Mouse (Mus musculus) neural tube, embryonic 15.5 days (tissue): ENCODE measurements around the gene Dapk2. TPM values are rescaled to one million over a fixed set of nuclear protein-coding genes. Genes with fewer than 3 reads are reported as not detected.

ENCODE experiments used
- ATAC-seq: fragments of 200-750 bp; cut with Nextera tagmentation; 2 replicates; pipeline ENCODE4 v1.8.0; 2017; ENCODE audit warnings: mild to moderate bottlenecking, moderate TSS enrichment, moderate library complexity; ENCODE audit not compliant: low FRiP score
- H3K27ac ChIP-seq: fragments of 300-500 bp; sonication (generic); replicated peaks from 2 replicates; pipeline ENCODE4 v1.5.1; 2015; ENCODE audit warnings: mild to moderate bottlenecking, inconsistent platforms
- H3K27me3 ChIP-seq: fragments of 300-500 bp; sonication (generic); replicated peaks from 2 replicates; pipeline ENCODE4 v1.6.1; 2015; ENCODE audit warnings: inconsistent platforms
- H3K36me3 ChIP-seq: fragments of 300-500 bp; sonication (generic); 2 replicates; pipeline ENCODE4 v1.6.1; 2015; ENCODE audit warnings: inconsistent platforms
- H3K4me1 ChIP-seq: fragments of 300-500 bp; sonication (generic); 2 replicates; pipeline ENCODE4 v1.6.1; 2015; ENCODE audit warnings: inconsistent platforms
- H3K4me2 ChIP-seq: fragments of 300-500 bp; sonication (generic); 2 replicates; pipeline ENCODE4 v1.6.1; 2015; ENCODE audit warnings: inconsistent platforms, mild to moderate bottlenecking, moderate library complexity
- H3K4me3 ChIP-seq: fragments of 300-500 bp; sonication (generic); replicated peaks from 2 replicates; pipeline ENCODE4 v1.5.1; 2015; ENCODE audit warnings: mild to moderate bottlenecking, inconsistent platforms
- H3K9ac ChIP-seq: fragments of 300-500 bp; sonication (generic); replicated peaks from 2 replicates; pipeline ENCODE4 v1.6.1; 2015; ENCODE audit warnings: mild to moderate bottlenecking, inconsistent platforms
- H3K9me3 ChIP-seq: fragments of 300-500 bp; sonication (generic); replicated peaks from 2 replicates; pipeline ENCODE4 v1.6.1; 2016; ENCODE audit warnings: inconsistent platforms
- WGBS: fragments of 180-500 bp; shearing (Covaris S2); methylation state at CpG from one replicate; pipeline ENCODE4 v1.1.7; 2015; ENCODE audit warnings: mixed read lengths; 5-methylcytosine and 5-hydroxymethylcytosine counted together
- polyA plus RNA-seq: library from polyadenylated mRNA; unstranded; fragments of >200 nt; fragmentation: Nextera tagmentation; extraction: Ambion mirVana; gene quantifications from 2 replicates; pipeline ENCODE4 v1.2.1, GENCODE M21; 2015

The Dapk2 gene
- polyA plus RNA-seq, 1 experiment from 2014 or later: 0.69 TPM

- H3K36me3 ChIP-seq: no peaks in the 10 kb centered on the region
- 67% methylated on average over 9 of the region's 9 CpGs for WGBS
- H3K9ac ChIP-seq: no peak overlapping the region
- no peaks in the 10 kb centered on the region for H3K9me3 ChIP-seq
- no peak overlapping the region for H3K4me2 ChIP-seq
- no peaks in the 10 kb centered on the region for H3K27me3 ChIP-seq
- H3K4me1 ChIP-seq: no peaks in the 10 kb centered on the region
- ATAC-seq: no peak
- no peak overlapping the region for H3K4me3 ChIP-seq
- no peak overlapping the region for H3K27ac ChIP-seq
Measured at GRCm38 (mm10) chr9:66152011-66152410, 6.0 kb upstream of the Dapk2 start.

DNA sequence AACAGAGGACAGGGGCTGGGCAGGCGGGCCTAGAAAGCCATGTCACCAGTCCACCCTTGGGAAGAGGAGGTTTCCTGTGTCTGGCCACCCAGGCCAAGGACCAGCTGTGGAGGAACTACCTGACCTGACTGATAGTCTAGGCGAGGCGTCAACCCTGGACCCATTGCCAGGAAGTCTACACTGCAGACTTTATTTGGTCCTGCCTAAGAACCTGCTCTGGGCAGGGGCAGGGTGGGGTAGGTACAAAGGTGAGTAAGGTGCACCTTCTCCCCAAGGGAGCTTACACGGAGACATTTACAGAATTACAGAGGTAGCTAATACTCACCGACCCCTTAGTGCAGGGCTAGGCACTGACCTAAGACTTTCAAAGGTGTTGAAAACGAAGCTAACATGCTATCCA is 4.4 kb upstream of the Dapk2 start:
- Histone ChIP-seq H3K27me3 (peaks cover 15% of the 10 kb centered on the region), H3K4me3 (no peak overlapping the region), H3K4me2 (no peak overlapping the region), H3K4me1 (peaks cover 9% of the 10 kb centered on the region), H3K9ac (no peak overlapping the region), H3K36me3 (no peaks in the 10 kb centered on the region), H3K9me3 (no peaks in the 10 kb centered on the region), H3K27ac (no peak overlapping the region)
- ATAC-seq: no peak
- WGBS: 91% methylated on average over 6 of the region's 6 CpGs

- no peaks in the 10 kb centered on the region for H3K9me3 ChIP-seq
- no peaks in the 10 kb centered on the region for H3K36me3 ChIP-seq
- H3K4me3 ChIP-seq: no peak overlapping the region
- H3K27ac ChIP-seq: no peak overlapping the region
- H3K9ac ChIP-seq: no peak overlapping the region
- ATAC-seq: no peak
- H3K4me2 ChIP-seq: no peak overlapping the region
- 91% methylated on average over 9 of the region's 9 CpGs for WGBS
- peaks cover 9% of the 10 kb centered on the region for H3K4me1 ChIP-seq
- H3K27me3 ChIP-seq: peaks cover 19% of the 10 kb centered on the region
Measured at GRCm38 (mm10) chr9:66154013-66154412, 4.0 kb upstream of the Dapk2 start.

- Histone ChIP-seq H3K9ac (no peak overlapping the region), H3K4me1 (peaks cover 9% of the 10 kb centered on the region), H3K4me2 (no peak overlapping the region), H3K27me3 (peaks cover 24% of the 10 kb centered on the region), H3K36me3 (no peaks in the 10 kb centered on the region), H3K9me3 (no peaks in the 10 kb centered on the region), H3K4me3 (no peak overlapping the region), H3K27ac (no peak overlapping the region)
- no peak for ATAC-seq
- WGBS: 85% methylated on average over 1 of the region's 1 CpGs
Measured at GRCm38 (mm10) chr9:66155534-66155933, 2.5 kb upstream of the Dapk2 start.

GRCm38 (mm10) chr9:66158885-66159430 is 935 bp downstream of the Dapk2 start:
- 94% methylated on average over 6 of the region's 6 CpGs for WGBS
- Histone ChIP-seq H3K27me3 (peaks cover 24% of the 10 kb centered on the region), H3K9ac (no peak overlapping the region), H3K4me3 (no peak overlapping the region), H3K9me3 (no peaks in the 10 kb centered on the region), H3K4me2 (no peak overlapping the region), H3K36me3 (no peaks in the 10 kb centered on the region), H3K4me1 (peaks cover 9% of the 10 kb centered on the region), H3K27ac (no peak overlapping the region)
- ATAC-seq: no peak

DNA sequence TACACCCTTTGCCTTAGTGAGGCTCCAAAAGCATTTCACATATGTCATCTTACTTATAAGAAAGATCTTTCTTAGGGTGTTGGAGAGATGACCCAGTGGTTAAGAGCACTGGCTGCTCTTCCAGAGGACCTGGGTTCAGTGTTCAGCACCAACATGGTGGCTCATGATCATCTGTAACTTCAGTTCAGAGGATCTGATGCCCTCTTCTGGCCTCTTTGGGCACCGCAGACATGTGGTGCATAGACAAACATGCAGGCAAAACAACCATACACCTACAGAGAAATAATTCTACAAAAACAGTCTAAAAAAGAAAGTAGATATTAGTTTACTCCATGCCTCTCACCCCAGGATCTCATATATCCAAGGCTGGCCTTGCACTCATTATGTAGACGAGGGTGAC is 2.1 kb downstream of the Dapk2 start:
- no peak overlapping the region for H3K4me3 ChIP-seq
- H3K9me3 ChIP-seq: no peaks in the 10 kb centered on the region
- H3K36me3 ChIP-seq: no peaks in the 10 kb centered on the region
- H3K4me2 ChIP-seq: no peak overlapping the region
- 90% methylated on average over 2 of the region's 2 CpGs for WGBS
- peaks cover 24% of the 10 kb centered on the region for H3K27me3 ChIP-seq
- no peak overlapping the region for H3K9ac ChIP-seq
- peaks cover 9% of the 10 kb centered on the region for H3K4me1 ChIP-seq
- ATAC-seq: no peak
- H3K27ac ChIP-seq: no peak overlapping the region

GRCm38 (mm10) chr9:66162995-66163394 is 5.0 kb downstream of the Dapk2 start:
- ATAC-seq: no peak
- WGBS: 86% methylated on average over 9 of the region's 9 CpGs

DNA sequence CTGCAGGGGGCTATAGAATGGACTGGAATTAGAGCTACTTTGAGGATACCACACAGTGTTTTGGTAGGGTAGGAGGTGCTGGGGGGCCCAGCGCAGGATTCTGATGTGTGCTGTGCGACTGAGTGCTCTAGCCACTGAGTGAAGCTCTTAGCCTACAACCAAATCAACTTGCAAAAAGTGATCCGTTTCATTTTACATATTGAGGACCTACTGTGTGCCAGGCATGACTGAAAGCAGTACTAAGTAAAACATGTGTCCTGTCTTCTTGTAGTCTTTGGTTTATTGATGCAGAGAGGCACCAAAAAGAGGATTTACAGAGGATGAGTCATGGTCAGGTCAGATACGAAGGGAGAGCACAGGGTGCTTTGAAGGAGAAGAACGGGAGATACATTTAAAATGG is 9.2 kb downstream of the Dapk2 start:
- Histone ChIP-seq H3K4me3 (no peak overlapping the region), H3K27me3 (no peaks in the 10 kb centered on the region), H3K9ac (no peak overlapping the region), H3K27ac (no peak overlapping the region), H3K9me3 (no peaks in the 10 kb centered on the region), H3K4me1 (peaks cover 8% of the 10 kb centered on the region; the same call in 1 of the 2 replicates), H3K4me2 (no peak overlapping the region), H3K36me3 (no peaks in the 10 kb centered on the region)
- 89% methylated on average over 5 of the region's 5 CpGs for WGBS
- no peak for ATAC-seq

More at GRCm38 (mm10) chr9:66162995-66163394, 5.0 kb downstream of the Dapk2 start:
- Histone ChIP-seq H3K4me1 (peaks cover 4% of the 10 kb centered on the region), H3K4me3 (no peak overlapping the region), H3K9ac (no peak overlapping the region), H3K4me2 (no peak overlapping the region), H3K36me3 (no peaks in the 10 kb centered on the region), H3K9me3 (no peaks in the 10 kb centered on the region), H3K27me3 (peaks cover 15% of the 10 kb centered on the region), H3K27ac (no peak overlapping the region)

DNA sequence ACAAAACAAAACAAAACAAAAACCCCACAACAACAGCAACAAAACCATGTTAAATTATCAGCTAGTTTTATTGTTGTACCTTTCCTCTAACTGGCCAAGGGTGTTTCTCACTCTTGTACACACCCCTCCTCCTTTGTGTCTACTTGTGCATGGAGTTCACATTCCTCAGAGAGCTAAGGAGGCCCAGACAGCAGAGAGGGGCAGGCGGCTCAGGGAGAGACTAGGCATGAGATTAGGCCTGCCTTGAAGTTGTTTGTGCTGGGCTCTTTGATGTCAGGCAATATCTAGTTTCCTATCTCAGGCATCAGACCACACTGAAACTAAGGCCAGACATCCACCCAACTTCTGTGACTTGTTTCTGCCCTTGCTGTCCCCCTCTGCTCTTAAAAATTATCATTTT is 10.2 kb downstream of the Dapk2 start:
- Histone ChIP-seq H3K27me3 (no peaks in the 10 kb centered on the region), H3K4me1 (peaks cover 8% of the 10 kb centered on the region; the same call in 1 of the 2 replicates), H3K4me3 (no peak overlapping the region), H3K36me3 (no peaks in the 10 kb centered on the region), H3K4me2 (no peak overlapping the region), H3K9ac (no peak overlapping the region), H3K9me3 (no peaks in the 10 kb centered on the region), H3K27ac (no peak overlapping the region)
- 22% methylated on average over 1 of the region's 1 CpGs for WGBS
- ATAC-seq: no peak

- Histone ChIP-seq H3K9me3 (no peaks in the 10 kb centered on the region), H3K4me3 (no peak overlapping the region), H3K9ac (no peak overlapping the region), H3K4me1 (peaks cover 8% of the 10 kb centered on the region; the same call in 1 of the 2 replicates), H3K4me2 (no peak overlapping the region), H3K27ac (no peak overlapping the region), H3K27me3 (no peaks in the 10 kb centered on the region), H3K36me3 (no peaks in the 10 kb centered on the region)
- 3% methylated on average over 5 of the region's 5 CpGs for WGBS
- no peak for ATAC-seq
Measured at GRCm38 (mm10) chr9:66170506-66170905, 12.5 kb downstream of the Dapk2 start.

- no peaks in the 10 kb centered on the region for H3K27me3 ChIP-seq
- no peak overlapping the region for H3K4me3 ChIP-seq
- no peak overlapping the region for H3K27ac ChIP-seq
- WGBS: 36% methylated on average over 12 of the region's 12 CpGs
- no peaks in the 10 kb centered on the region for H3K9me3 ChIP-seq
- no peaks in the 10 kb centered on the region for H3K36me3 ChIP-seq
- no peak overlapping the region for H3K9ac ChIP-seq
- H3K4me1 ChIP-seq: peaks cover 8% of the 10 kb centered on the region; the same call in 1 of the 2 replicates
- H3K4me2 ChIP-seq: no peak overlapping the region
- no peak for ATAC-seq
Measured at GRCm38 (mm10) chr9:66171275-66171921, 13.4 kb downstream of the Dapk2 start.

GRCm38 (mm10) chr9:66173316-66173855 is 15.4 kb downstream of the Dapk2 start:
- no peak overlapping the region for H3K4me2 ChIP-seq
- H3K4me3 ChIP-seq: no peak overlapping the region
- WGBS: 97% methylated on average over 5 of the region's 5 CpGs
- no peak overlapping the region for H3K9ac ChIP-seq
- H3K27me3 ChIP-seq: no peaks in the 10 kb centered on the region
- H3K27ac ChIP-seq: no peak overlapping the region
- no peaks in the 10 kb centered on the region for H3K36me3 ChIP-seq
- no peaks in the 10 kb centered on the region for H3K9me3 ChIP-seq
- no peak for ATAC-seq
- H3K4me1 ChIP-seq: peaks cover 8% of the 10 kb centered on the region; the same call in 1 of the 2 replicates
